Mouse (Mus musculus): ENCODE measurements at regions not wholly inside any gene's neighbourhood (a gene's known extent, or its start where the extent isn't known, plus 50 kb on each side); places are given as distances from the start of the nearest gene placed in this dataset.

DNA sequence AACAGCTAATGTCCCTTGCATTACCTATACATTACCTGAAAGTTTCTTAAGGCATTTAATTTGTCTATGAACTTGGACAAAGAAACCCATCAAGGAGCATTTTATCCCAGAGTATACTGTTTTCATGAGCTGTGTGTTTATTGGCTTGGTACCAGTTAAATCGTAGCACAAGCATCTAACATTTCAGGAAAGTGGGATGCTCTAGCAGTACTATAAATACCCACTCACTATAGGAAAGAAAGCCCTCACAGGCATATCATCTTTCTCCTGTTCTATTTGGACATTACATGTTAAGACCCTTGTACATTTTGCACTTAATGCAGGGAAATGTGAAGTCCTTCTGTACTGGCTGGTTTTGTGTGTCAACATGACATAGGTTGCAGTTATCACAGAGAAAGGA is 163.9 kb downstream of the Ptprc start:
- DNase-seq (ENCODE audit: low spot score in 2 of 2): no peak

GRCm38 (mm10) chr1:138010910-138011477 is 164.5 kb downstream of the Ptprc start:
- DNase-seq (ENCODE audit: low spot score in 2 of 2): no peak

DNA sequence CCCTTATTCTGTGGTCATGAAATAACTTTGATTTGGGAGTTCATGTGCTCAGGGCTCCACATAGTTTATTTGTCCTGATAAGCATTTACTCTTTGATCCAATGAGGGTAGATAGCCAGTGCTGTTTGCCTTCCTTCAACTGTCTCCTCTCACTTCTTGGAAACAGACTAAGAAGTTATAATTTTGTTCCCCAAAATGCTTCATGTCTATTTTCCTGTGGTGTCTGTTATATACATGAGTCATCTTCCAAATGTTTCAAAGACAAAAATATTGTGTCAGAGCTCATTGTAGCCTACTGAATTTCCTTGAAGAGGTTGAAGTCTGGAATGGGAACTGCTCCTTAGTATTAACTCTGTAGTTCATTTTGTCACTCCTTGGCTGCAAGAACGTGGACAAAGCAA is 168.7 kb downstream of the Ptprc start:
- DNase-seq (ENCODE audit: low spot score in 2 of 2): no peak

DNA sequence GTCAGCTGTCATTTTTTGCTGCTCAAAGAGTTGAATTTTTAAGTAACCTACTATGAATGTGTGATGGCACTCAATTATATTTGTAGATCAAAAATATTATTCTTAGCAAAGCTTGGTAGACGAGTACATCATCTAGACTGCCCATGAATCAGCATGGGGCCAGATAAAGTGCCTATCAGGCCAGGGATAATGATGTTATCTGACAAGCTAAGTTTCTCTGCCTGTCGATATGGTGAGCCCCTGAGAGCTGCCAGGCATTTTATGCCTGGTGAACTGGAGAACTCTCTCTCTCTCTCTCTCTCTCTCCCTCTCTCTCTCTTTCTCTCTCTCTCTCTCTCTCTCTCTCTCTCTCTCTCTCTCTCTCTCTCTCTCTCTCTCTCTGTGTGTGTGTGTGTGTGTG is 171.2 kb downstream of the Ptprc start:
- DNase-seq (ENCODE audit: low spot score in 2 of 2): no peak

GRCm38 (mm10) chr1:137999268-137999900 is 176.1 kb downstream of the Ptprc start:
- DNase-seq (ENCODE audit: low spot score in 2 of 2): no peak

DNA sequence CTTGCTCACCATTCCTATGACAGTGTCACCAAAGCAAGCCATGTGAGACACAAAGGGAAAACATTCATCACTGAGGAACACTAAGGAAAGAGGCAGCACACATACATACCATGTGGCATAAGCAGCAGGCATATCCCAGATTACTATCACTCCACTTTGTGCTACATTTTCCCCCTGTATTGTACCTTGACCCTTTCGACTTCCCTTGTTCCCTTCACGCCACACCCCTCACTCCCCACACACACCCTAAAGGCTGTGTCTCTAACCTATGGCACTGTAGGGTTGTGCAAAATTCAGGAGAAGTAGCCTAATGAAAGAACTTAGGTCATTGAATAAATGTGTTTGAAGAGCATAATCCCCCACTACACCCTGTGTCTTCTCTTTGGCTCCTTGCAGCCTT is 179.5 kb downstream of the Ptprc start:
- no peak for DNase-seq (ENCODE audit: low spot score in 2 of 2)

DNA sequence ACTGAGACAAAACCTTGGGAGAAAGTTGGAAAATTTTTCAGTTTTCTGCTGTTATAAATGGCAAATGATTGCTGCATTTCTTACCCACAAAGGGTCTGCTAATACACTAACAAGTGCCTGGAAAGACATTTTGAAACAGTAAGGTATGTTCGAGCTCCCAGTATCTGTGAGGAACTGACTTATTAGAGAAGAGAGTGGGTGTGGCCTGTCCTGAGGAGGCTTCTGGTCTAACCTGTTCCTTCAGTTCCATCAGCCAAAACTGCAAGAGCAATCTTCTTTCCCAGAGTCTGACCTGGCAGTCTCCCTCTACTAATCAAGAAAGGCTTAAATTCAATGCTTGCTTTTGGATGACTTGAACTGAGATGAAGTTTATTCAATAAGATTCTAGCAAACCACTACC is 183.6 kb downstream of the Ptprc start:
- DNase-seq (ENCODE audit: low spot score in 2 of 2): no peak

- DNase-seq (ENCODE audit: low spot score in 2 of 2): no peak
Observed at GRCm38 (mm10) chr1:137991412-137991811, 184.1 kb downstream of the Ptprc start.

GRCm38 (mm10) chr1:137973406-137973805 is 202.1 kb downstream of the Ptprc start:
- DNase-seq (ENCODE audit: low spot score in 2 of 2): no peak

DNA sequence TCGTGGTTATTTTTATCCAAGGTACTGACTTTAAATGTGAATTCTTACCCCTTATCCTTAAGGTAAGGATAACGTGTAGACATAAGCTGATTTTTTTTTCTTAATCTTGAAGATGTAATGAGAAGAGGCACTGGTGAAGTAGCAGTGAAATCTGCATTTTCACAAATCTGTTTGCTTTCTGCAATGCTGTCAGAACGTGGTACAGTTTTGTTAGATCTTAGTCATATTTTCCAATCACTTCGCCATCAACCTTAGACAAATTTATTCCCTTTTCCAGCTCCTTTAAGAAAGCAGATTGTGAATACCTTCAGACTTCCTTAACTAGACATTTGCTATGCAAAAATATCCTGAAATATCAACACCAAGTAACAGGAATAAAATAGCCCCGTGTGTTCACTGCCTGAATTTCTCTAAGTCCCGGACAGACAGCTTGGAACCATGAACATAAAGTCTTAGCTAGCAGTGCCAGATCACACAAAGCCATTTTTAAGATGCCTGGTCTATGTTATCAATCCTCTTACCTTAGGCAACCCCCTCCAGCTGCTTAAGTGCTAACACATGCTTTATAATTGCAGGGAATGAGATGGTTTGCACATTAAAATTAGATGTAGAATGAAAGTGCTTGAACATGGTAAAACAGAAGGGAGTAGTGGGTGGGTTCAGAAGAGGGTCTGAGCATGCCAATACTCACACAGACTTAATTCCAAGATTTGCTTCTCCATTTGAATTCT is 202.7 kb downstream of the Ptprc start:
- DNase-seq (ENCODE audit: low spot score in 2 of 2): no peak

- DNase-seq (ENCODE audit: low spot score in 2 of 2): no peak
Observed at GRCm38 (mm10) chr1:137966151-137966836, 209.2 kb downstream of the Ptprc start.

DNA sequence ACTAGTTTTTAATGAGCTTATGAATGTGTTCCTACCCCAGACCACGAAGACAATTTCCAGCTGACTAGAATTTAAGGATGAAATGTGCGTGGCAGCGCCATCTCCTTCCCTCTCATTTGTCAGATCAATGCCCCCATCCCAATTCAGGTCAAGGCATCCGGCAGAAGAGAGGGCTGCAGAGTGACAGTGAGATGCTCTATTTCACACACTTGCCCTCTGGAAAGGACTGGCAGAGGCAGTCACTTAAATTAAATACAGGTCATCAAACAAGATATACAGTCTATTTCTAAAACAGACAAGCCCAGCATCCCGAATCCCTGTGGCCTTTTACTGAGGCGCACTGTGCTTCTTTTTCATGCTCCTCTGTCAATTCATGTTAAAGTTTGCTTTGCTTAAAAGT is 211.9 kb downstream of the Ptprc start:
- no peak for DNase-seq (ENCODE audit: low spot score in 2 of 2)

DNA sequence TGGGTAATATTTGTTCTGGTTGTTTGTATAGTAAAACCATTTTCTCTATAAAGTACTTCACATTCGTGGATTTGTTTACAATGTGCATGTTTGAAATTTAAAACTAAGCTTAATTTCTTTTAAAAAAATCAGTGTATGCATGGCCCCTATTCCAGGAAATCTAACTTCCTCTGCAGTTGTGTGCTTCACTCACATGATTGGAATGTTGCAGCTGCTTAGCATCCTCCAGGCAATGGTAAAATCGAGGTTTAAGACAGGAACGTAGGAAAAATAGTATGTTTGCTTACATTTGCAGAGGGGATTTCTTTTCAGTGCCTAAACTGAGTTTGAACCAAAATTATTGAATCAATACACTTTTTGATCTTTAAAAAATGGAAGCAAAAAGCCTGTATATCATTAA is 217.5 kb downstream of the Ptprc start:
- no peak for DNase-seq (ENCODE audit: low spot score in 2 of 2)

- no peak for DNase-seq (ENCODE audit: low spot score in 2 of 2)
Observed at GRCm38 (mm10) chr1:137955993-137956392, 219.5 kb downstream of the Ptprc start.

DNA sequence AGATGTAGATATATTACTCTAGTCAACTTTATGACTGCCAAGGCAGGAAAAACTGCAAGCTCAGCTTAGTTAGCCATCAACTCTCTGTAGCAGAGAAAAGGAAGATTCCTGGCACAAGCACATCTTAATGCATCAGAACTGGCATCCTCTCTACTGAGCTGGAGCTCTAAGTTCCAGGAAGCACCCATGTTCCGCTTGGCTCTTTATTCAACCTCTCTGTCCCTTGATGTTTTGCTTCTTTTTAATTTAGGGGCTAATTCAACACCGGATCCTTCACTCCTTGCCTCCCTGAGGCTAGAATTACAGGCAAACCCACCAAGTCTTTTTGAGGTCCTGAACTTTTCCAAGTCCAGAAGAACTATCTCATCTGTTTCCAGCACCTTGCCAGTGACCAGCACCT is 220.4 kb downstream of the Ptprc start:
- DNase-seq (ENCODE audit: low spot score in 2 of 2): no peak

DNA sequence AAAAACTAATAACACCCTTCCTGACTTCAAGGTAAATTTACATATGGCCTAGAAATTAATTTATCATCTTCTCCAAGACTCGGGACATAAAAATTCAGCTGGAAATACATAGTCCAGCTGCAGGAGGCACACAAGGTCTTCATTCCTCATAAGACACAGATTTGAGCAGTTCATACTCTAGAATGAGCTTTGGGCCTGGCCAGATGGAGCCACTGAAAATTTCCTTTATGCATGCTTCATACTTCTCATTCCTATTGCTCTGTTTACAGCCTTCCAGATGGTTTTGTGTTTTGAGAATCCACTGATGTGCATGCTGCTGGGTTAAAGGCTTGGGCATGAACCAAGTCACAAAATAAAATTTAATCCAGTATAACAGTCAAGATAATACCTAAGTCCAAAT is 222.1 kb downstream of the Ptprc start:
- DNase-seq (ENCODE audit: low spot score in 2 of 2): no peak

GRCm38 (mm10) chr1:137952777-137953176 is 222.7 kb downstream of the Ptprc start:
- no peak for DNase-seq (ENCODE audit: low spot score in 2 of 2)

DNA sequence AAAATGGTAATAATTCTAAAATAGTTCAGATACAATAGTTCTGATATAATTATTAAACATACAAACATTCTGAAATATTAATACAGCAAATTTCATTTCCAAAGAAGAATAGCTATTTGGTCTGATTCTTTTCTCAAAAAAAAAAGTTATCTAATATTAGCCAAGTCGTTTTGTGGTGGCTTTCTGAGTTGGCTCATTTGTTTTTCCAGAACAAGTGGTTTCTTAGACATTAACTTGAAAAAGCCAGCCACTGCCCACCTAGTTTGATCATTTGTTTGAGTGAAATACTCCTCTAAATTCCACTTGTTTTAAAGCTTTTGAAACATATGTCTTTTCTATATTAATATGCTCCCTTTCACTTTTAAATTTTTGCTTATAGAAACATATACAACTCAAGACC is 227.6 kb downstream of the Ptprc start:
- DNase-seq (ENCODE audit: low spot score in 2 of 2): no peak

DNA sequence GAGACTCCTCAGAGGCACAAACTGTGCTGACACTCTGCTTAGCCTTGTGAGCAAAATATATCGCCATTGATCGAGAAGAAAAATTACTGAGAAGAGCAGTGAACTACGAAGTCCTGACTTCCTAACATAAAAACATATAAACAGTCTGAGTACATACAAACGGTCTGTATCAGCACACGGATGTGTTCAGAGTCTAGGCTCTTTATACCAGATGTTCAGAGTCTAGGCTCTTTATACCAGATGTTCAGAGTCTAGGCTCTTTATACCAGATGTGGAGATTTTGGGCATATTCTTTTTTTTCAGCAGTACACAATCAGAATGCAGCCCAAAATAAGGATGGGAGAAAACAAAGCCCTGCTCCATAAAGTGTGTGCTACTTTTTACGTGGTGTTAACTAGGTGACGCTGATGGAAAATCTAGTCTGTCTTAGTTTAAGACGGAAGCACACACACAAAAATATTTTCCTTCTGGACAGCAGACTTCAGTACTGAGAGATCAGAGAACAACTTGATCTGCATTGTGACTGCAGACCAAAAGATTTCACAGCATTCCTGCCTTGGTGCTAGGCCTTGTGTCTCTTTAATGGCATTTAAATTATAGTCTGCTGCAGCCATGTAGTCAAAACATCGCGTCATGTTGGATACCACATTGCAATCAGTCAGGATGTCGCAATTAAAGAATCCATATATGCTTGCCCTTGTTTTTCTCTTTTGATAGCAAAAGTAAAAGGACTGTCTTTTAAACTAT is 233.6 kb downstream of the Ptprc start:
- no peak for DNase-seq (ENCODE audit: low spot score in 2 of 2)

DNA sequence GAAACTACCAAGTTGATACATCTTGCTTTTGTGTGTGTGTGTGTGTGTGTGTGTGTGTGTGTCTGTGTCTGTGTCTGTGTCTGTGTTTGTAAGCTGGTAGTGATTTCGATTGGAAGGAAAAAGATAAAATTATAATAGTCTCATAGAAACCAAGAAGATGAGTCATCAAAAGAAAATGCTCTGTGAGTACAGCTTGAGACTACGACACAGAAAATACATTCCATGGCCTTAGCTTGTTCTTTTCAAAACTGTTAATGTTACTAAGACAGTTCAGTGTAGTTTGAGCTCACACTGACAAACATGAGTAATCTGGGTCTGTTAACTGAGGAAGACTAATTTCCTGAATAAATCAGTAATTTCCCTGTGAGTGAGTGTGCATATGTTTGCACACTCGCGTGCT is 239.8 kb downstream of the Ptprc start:
- no peak for DNase-seq (ENCODE audit: low spot score in 2 of 2)

DNA sequence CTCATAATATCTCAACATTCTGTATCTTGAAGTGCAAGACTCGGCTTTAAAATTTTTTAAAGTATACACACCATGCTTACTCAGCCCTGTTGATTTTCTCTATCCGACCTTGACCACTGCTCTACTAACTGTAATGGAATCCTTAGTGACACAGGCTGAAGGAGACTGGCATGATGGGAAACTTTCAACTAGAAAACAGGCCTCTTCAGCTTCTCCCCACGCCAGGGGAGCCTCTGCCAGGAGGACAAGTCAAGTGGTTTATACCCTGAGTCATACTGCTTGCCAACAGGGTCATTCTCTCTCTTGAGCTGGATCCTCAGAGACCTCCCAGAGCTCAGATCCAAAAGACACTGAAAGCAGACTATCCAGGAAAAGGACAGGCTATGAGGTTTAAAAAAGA is 245.7 kb downstream of the Ptprc start:
- no peak for DNase-seq (ENCODE audit: low spot score in 2 of 2)

DNA sequence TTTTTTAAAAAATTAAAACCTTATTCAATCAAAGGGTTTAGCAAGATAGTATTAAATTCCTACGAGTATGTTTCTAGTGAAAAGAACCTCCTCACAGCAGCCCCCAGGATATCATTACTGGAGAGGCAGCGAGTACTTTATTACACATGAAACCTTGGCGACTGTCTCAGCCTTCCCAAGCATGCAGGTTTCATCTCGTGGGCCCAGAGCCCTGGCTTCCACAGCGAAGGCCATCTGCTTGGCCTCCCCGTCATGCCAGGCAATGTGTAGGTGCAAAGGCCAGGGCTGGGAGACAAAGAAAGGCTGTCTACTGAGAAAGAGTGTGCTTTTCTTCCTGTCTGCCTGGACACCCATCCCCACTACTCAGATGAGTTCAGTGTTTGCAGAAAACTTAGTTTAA is 247.0 kb downstream of the Ptprc start:
- DNase-seq (ENCODE audit: low spot score in 2 of 2): no peak
